Mouse (Mus musculus): Measurements from ENCODE around the gene Trim30d. TPM values are rescaled to one million over a fixed set of nuclear protein-coding genes. Genes with fewer than 3 reads are reported as not detected.
"Not testable (repeated sequence)": the region's sequence is repeated elsewhere in the genome, so short reads cannot be mapped to it uniquely, and the experiment has no call there.

The Trim30d gene
- polyA plus RNA-seq (2015; fragmentation: Nextera tagmentation; extraction: Ambion mirVana): 0.09 TPM in 1 of 2 replicates, not detected in the other

DNA sequence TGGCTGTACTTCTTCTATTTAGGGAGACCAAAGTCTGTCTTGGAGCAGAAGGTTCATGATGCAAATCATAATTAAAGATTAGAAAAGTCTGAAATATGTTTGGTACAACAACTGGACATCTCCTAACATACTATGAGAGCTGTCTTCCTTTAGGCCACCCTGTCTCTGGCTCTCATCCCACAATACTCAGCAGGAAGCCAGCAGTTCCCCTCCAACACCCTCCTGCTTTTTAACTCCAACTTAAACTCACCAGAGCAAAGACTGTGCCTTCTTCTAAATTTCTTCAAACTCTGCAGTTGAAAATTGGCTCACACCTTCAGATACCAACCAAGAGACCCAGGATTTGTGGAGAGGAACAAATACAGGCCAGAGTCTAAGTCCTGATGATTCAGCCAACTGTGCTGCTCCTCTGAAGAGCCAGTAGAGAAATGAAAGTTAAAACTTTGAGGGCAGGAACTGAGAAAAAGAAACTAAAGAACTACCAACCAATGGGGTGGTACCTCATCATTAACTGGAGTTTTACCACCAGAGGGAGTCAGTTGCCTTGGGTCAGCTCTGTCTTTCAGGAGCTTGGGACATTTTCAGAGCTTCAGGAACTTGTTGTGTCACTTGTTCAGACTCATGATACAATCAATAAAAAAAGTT lies at the start of gene Trim30d:
TSS of gene Trim30d (minus strand) at position 429 of the 645 bp plus-strand sequence.
- H3K4me2 ChIP-seq: not testable (repeated sequence)

DNA sequence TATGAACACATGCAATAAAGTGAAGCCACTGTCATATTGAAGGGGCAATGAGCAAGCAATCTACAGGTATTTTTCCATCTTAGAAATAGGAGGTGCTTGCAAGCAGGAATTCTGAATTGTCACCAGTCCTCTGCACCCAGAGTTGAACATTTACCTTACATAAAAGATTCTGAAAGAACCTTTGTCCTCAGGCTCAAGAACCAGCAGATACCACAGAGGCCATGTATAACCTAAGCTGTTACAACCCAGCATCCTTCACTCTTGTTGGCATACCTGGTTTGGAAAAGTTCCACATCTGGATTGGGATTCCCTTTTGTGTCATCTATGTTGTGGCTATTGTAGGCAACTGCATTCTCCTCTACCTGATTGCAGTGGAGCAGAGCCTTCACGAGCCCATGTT lies 45.1 kb upstream of the Trim30d start:
- Histone ChIP-seq H3K4me3 (no peak overlapping the region), H3K4me2 (no peak overlapping the region), H3K4me1 (no peaks in the 10 kb centered on the region), H3K27ac (no peak overlapping the region), H3K9me3 (replicated peaks) (no peaks in the 10 kb centered on the region), H3K9ac (no peak overlapping the region), H3K36me3 (ENCODE audit: poor library complexity, severe bottlenecking) (no peaks in the 10 kb centered on the region), H3K27me3 (no peaks in the 10 kb centered on the region)
- ATAC-seq: no peak
- WGBS: 78% methylated on average over 1 of the region's 1 CpGs

More for the DNA sequence above, at the start of gene Trim30d:
- H3K27me3 ChIP-seq; H3K27ac ChIP-seq; H3K9me3 ChIP-seq (replicated peaks); H3K4me1 ChIP-seq; H3K4me3 ChIP-seq; ATAC-seq; H3K9ac ChIP-seq; H3K36me3 ChIP-seq (ENCODE audit: poor library complexity, severe bottlenecking): not testable (repeated sequence)

DNA sequence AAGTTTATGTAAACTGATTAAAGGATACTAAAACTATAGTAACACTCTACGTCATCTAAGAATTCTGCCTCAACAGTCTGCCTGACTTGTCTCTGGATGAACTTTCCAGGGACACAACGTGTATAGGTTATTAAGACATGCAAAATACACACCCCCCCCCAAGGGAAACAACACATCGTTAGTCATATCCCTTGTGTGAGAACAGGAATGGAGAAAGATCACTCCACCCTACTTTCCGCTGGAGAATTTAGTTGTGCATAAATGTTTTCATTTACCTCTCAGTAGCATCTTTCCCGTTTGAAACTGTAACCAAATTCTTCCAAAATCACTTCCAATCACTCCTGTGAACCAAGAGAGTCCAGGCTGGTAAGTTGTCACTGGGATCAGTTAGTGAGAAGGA lies 42.2 kb upstream of the Trim30d start, which contains the start of gene Olfr651:
TSS of gene Olfr651 (plus strand) at position 301 of the 400 bp plus-strand sequence.
- Histone ChIP-seq H3K9ac (no peak within 1 kb of the TSS), H3K4me1 (no peaks in the 10 kb centered on the region), H3K4me2 (no peak within 1 kb of the TSS), H3K4me3 (no peak within 1 kb of the TSS), H3K9me3 (replicated peaks) (no peaks in the 10 kb centered on the region), H3K27me3 (no peaks in the 10 kb centered on the region), H3K36me3 (ENCODE audit: poor library complexity, severe bottlenecking) (no peaks in the 10 kb centered on the region), H3K27ac (no peak within 1 kb of the TSS)
- no peak for ATAC-seq
- 70% methylated on average over 5 of the region's 5 CpGs for WGBS

DNA sequence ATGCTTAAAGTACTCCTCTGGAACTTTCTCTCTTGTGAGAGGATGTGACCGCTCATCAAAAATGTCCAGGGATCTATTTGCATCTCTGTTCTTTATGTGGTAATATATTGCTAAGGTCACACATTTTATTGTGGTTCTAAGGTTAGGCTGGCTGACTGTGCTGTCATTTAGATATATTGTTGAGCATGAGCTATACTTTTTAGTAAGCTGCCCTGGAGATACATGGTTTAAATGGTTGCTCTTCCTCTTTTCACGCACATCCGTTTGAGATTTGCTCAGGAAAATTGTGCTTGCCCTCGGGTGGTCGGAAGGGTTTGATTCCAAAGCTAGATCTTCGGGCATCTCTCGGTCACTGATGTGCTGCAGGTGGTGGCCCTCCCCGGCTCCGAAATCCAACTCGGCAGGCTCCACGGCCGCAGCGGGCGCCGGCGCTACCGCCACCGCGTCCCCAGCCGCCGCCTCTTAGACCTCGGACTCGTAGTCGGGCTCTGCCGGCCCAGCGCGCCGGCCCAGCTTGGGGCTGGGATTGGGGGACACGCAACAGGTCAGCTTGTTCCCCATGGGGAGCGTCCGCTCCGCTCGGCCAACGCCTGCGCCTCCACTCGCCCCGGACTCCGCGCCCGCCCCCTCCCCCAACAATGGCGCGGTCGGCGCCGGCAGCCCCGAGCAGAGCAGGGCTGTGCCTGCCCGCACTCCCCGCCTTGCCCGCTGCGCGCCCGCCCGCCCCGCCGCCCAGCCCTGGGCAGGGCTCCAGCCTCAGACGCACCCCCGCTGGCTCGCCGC lies 5.9 kb downstream of the Trim30d start:
- ATAC-seq: peak; percentile 95
- no peaks in the 10 kb centered on the region for H3K9me3 ChIP-seq (replicated peaks)
- 3% methylated on average over 43 of the region's 59 CpGs for WGBS
- H3K4me1 ChIP-seq: no peaks in the 10 kb centered on the region
- no peaks in the 10 kb centered on the region for H3K36me3 ChIP-seq (ENCODE audit: poor library complexity, severe bottlenecking)
- H3K4me2 ChIP-seq: peak overlapping the region; percentile 63
- H3K27me3 ChIP-seq: peaks cover 4% of the 10 kb centered on the region; the same call in 1 of the 2 replicates
- H3K9ac ChIP-seq: peak overlapping the region; percentile 59
- peak overlapping the region; percentile 46 for H3K4me3 ChIP-seq
- no peak overlapping the region for H3K27ac ChIP-seq

DNA sequence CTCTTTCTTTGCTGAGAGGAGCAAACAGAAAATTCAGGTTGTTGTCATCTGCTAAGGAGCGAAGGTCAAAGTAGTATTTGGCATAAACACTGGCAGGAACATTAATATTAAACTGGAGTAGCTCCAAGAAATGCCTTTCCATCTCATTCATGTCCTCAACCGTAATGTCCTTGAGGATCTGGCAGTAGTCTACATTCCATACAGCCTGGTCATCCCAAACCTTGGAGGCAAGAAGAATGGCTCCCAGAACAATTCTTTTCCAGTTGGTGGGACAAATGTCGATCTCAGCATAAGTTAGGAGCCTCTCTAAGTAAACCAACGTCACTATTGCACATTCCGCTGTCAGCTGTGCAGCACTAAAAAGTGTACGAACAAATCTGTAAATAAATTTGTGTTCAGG lies 6.5 kb downstream of the Trim30d start:
- H3K4me2 ChIP-seq; H3K4me3 ChIP-seq; H3K27me3 ChIP-seq; H3K9ac ChIP-seq; H3K9me3 ChIP-seq (replicated peaks); H3K36me3 ChIP-seq (ENCODE audit: poor library complexity, severe bottlenecking); H3K4me1 ChIP-seq; H3K27ac ChIP-seq; ATAC-seq: not testable (repeated sequence)
- 78% methylated on average over 6 of the region's 6 CpGs for WGBS

DNA sequence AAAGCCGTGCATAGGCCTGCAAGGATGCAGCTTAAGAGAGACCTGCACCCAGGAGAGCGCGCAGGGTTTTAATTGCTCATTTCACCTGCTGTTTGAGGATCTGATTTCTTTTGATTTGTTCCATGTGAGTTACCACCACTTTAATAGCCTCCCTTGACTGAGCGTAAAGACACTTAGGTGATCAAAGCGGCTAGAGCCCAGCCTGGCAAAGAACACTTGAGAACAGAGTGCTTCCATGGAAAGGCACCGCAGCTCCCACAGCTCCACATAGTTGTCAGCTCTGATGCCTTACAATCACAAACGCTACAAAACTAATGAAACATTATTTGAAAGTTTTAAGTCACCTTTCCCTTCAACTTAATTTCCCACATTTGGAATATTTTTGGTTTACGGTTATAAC lies 8.2 kb downstream of the Trim30d start:
- ATAC-seq: not testable (repeated sequence)

DNA sequence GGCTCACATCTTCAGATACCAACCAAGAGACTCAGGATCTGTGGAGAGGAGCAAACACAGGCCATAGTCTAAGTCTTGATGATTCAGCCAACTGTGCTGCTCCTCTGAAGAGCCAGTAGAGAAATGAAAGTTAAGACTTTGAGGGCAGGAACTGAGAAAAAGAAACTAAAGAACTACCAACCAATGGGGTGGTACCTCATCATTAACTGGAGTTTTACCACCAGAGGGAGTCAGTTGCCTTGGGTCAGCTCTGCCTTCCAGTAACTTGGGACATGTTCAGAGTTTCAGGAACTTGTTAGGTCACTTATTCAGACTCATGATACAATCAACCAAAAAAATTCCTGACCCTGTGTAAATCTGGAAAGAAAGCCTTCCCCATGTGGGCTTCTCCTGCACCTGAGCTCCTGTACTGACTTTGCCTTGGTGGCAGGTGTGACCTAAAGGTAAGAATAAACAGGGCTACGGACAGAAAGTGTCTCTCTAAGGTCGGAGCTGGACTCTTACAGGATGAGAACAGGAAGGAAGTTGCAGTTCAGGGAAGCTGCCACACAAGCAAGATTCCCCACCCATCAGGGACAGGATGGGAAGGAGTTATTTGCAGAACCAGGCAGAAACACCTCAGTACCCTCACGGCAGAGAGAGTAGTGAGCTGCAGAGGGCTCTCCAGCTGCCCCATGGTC lies 42.4 kb downstream of the Trim30d start, which contains the start of gene Trim30a:
TSS of gene Trim30a (minus strand) at position 129 of the 680 bp plus-strand sequence.
- no peak within 1 kb of the TSS for H3K4me2 ChIP-seq
- no peaks in the 10 kb centered on the region for H3K36me3 ChIP-seq (ENCODE audit: poor library complexity, severe bottlenecking)
- H3K27me3 ChIP-seq: no peaks in the 10 kb centered on the region
- no peak within 1 kb of the TSS for H3K9ac ChIP-seq
- H3K9me3 ChIP-seq (replicated peaks): no peaks in the 10 kb centered on the region
- no peak for ATAC-seq
- WGBS: 82% methylated on average over 3 of the region's 3 CpGs
- no peak within 1 kb of the TSS for H3K4me3 ChIP-seq
- H3K4me1 ChIP-seq: no peaks in the 10 kb centered on the region
- no peak within 1 kb of the TSS for H3K27ac ChIP-seq

More for the DNA sequence above, 8.2 kb downstream of the Trim30d start:
- not testable (repeated sequence) for H3K4me1 ChIP-seq; H3K27me3 ChIP-seq; H3K36me3 ChIP-seq (ENCODE audit: poor library complexity, severe bottlenecking); H3K9me3 ChIP-seq (replicated peaks); H3K4me2 ChIP-seq; H3K9ac ChIP-seq; H3K4me3 ChIP-seq; H3K27ac ChIP-seq
- 32% methylated on average over 7 of the region's 8 CpGs for WGBS

DNA sequence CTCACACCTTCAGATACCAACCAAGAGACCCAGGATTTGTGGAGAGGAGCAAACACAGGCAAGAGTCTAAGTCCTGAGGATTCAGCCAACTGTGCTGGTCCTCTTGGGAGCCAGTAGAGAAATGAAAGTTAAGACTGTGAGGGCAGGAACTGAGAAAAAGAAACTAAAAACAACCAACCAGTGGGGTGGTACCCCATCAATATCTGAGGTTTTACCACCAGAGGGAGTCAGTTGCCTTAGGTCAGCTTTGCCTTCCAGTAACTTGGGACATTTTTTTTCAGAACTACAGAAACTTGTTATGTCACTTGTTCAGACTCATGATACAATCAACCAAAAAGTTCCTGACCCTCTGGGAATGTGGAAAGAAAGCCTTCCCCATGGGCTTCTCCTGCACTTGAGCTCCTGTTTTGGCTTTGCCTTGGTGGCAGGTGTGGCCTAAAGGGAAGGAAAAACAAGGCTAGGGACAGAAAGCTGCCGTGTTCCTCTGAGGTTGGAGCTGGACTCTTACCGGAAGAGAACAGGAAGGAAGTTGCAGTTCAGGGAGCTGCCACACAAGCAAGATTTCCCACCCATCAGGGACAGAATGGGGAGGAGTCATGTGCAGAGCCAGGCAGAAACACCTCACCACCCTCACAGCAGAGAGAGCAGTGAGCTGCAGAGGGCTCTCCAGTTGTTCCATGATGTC lies 61.5 kb downstream of the Trim30d start:
- Histone ChIP-seq H3K27ac (no peak overlapping the region), H3K9ac (no peak overlapping the region), H3K4me3 (no peak overlapping the region), H3K4me1 (no peaks in the 10 kb centered on the region), H3K4me2 (no peak overlapping the region), H3K36me3 (ENCODE audit: poor library complexity, severe bottlenecking) (no peaks in the 10 kb centered on the region), H3K9me3 (replicated peaks) (no peaks in the 10 kb centered on the region), H3K27me3 (no peaks in the 10 kb centered on the region)
- WGBS: 87% methylated on average over 2 of the region's 2 CpGs
- ATAC-seq: no peak

Other genes starting within 250 kb of the Trim30d start
- gene Trim5, start 219.8 kb downstream of the Trim30d start, polyA plus RNA-seq (2015; fragmentation: Nextera tagmentation; extraction: Ambion mirVana): 0.17 TPM in 1 of 2 replicates, not detected in the other
- 1.1 and 1.2 TPM in 2 replicates for gene Trim12a, start 192.4 kb downstream of the Trim30d start, polyA plus RNA-seq (2015; fragmentation: Nextera tagmentation; extraction: Ambion mirVana)
- not detected in 2 replicates for gene Trim34b, start 178.4 kb downstream of the Trim30d start, polyA plus RNA-seq (2015; fragmentation: Nextera tagmentation; extraction: Ambion mirVana)
- 0.71 and 0.77 TPM in 2 replicates for gene Trim12c, start 154.5 kb downstream of the Trim30d start, polyA plus RNA-seq (2015; fragmentation: Nextera tagmentation; extraction: Ambion mirVana)
- gene Trim30b, start 138.0 kb downstream of the Trim30d start, polyA plus RNA-seq (2015; fragmentation: Nextera tagmentation; extraction: Ambion mirVana): not detected in 2 replicates
- not detected in 2 replicates for gene Trim30c, start 107.0 kb downstream of the Trim30d start, polyA plus RNA-seq (2015; fragmentation: Nextera tagmentation; extraction: Ambion mirVana)
- gene Trim30a, start 42.7 kb downstream of the Trim30d start, polyA plus RNA-seq (2015; fragmentation: Nextera tagmentation; extraction: Ambion mirVana): 0.45 and 0.78 TPM in 2 replicates
- gene Olfr651, start 42.3 kb upstream of the Trim30d start, polyA plus RNA-seq (2015; fragmentation: Nextera tagmentation; extraction: Ambion mirVana): not detected in 2 replicates
- gene Olfr652, start 53.1 kb upstream of the Trim30d start, polyA plus RNA-seq (2015; fragmentation: Nextera tagmentation; extraction: Ambion mirVana): 0.03 TPM in 1 of 2 replicates, not detected in the other
- not detected in 2 replicates for gene Olfr653, start 69.5 kb upstream of the Trim30d start, polyA plus RNA-seq (2015; fragmentation: Nextera tagmentation; extraction: Ambion mirVana)
- gene Olfr654, start 79.2 kb upstream of the Trim30d start, polyA plus RNA-seq (2015; fragmentation: Nextera tagmentation; extraction: Ambion mirVana): not detected in 2 replicates
- not detected in 2 replicates for gene Olfr655, start 93.9 kb upstream of the Trim30d start, polyA plus RNA-seq (2015; fragmentation: Nextera tagmentation; extraction: Ambion mirVana)
- gene Olfr656, start 106.1 kb upstream of the Trim30d start, polyA plus RNA-seq (2015; fragmentation: Nextera tagmentation; extraction: Ambion mirVana): not detected in 2 replicates
- gene Olfr657, start 116.9 kb upstream of the Trim30d start, polyA plus RNA-seq (2015; fragmentation: Nextera tagmentation; extraction: Ambion mirVana): not detected in 2 replicates
- gene Olfr658, start 139.5 kb upstream of the Trim30d start, polyA plus RNA-seq (2015; fragmentation: Nextera tagmentation; extraction: Ambion mirVana): 0.06 and 0.10 TPM in 2 replicates
- gene Olfr659, start 158.9 kb upstream of the Trim30d start, polyA plus RNA-seq (2015; fragmentation: Nextera tagmentation; extraction: Ambion mirVana): not detected in 2 replicates
- not detected in 2 replicates for gene Olfr661, start 178.7 kb upstream of the Trim30d start, polyA plus RNA-seq (2015; fragmentation: Nextera tagmentation; extraction: Ambion mirVana)